Mouse (Mus musculus): ENCODE data around the gene Vstm2l. TPM values are rescaled to one million over a fixed set of nuclear protein-coding genes. Genes with fewer than 3 reads are reported as not detected.

Vstm2l gene
- total RNA-seq, 2 experiments from 2014 or later: 0.22 to 0.24 TPM

GRCm38 (mm10) chr2:157927397-157927796 is 12.9 kb downstream of the Vstm2l start:
- intact Hi-C loops (cut with DNase I): loop anchor here (5.0 kb wide), 1 partner anchor 265 kb away; no protein-coding TSS in a partner anchor
- no peak for DNase-seq

GRCm38 (mm10) chr2:157927815-157928214 is 13.4 kb downstream of the Vstm2l start:
- intact Hi-C loops (cut with DNase I): loop anchor here (5.0 kb wide), 1 partner anchor 266 kb away; no protein-coding TSS in a partner anchor
- DNase-seq: no peak

GRCm38 (mm10) chr2:157932655-157933054 is 18.2 kb downstream of the Vstm2l start:
- DNase-seq: no peak

GRCm38 (mm10) chr2:157935444-157936171 is 21.2 kb downstream of the Vstm2l start:
- intact Hi-C loops (cut with DNase I): no loop called here
- DNase-seq: no peak

More at GRCm38 (mm10) chr2:157932655-157933054, 18.2 kb downstream of the Vstm2l start:
- intact Hi-C loops (cut with DNase I): no loop called here

- DNase-seq: no peak
- intact Hi-C loops (cut with DNase I): no loop called here
These were observed 22.2 kb downstream of the Vstm2l start for GRCm38 (mm10) chr2:157936676-157937075.

GRCm38 (mm10) chr2:157940586-157941185 is 26.2 kb downstream of the Vstm2l start:
- intact Hi-C loops (cut with DNase I): loop anchor here (5.0 kb wide), 1 partner anchor 203 kb away; the partner anchor contains the start of gene Ctnnbl1

GRCm38 (mm10) chr2:157943514-157944155 is 29.2 kb downstream of the Vstm2l start:
- peak; percentile 75 to 81 for DNase-seq
- intact Hi-C loops (cut with DNase I): loop anchor here (5.0 kb wide), 1 partner anchor 206 kb away; the partner anchor contains the start of gene Ctnnbl1

More at GRCm38 (mm10) chr2:157940586-157941185, 26.2 kb downstream of the Vstm2l start:
- no peak for DNase-seq

- intact Hi-C loops (cut with DNase I): loop anchor here (5.0 kb wide), 1 partner anchor 207 kb away; the partner anchor contains the start of gene Ctnnbl1
- DNase-seq: peak in 1 of 2 experiments; percentile 14
These were observed 29.9 kb downstream of the Vstm2l start for GRCm38 (mm10) chr2:157944156-157944893.

- DNase-seq: no peak
- intact Hi-C loops (cut with DNase I): no loop called here
These were observed 39.5 kb downstream of the Vstm2l start for GRCm38 (mm10) chr2:157953978-157954377.

GRCm38 (mm10) chr2:157957707-157958108 is 43.3 kb downstream of the Vstm2l start:
- intact Hi-C loops (cut with DNase I): no loop called here
- no peak for DNase-seq

- intact Hi-C loops (cut with DNase I): no loop called here
- no peak for DNase-seq
These were observed 53.4 kb downstream of the Vstm2l start for GRCm38 (mm10) chr2:157967856-157968255.

GRCm38 (mm10) chr2:157970124-157970523 is 55.7 kb downstream of the Vstm2l start:
- no peak for DNase-seq
- intact Hi-C loops (cut with DNase I): no loop called here

GRCm38 (mm10) chr2:157970669-157971068 is 56.2 kb downstream of the Vstm2l start:
- DNase-seq: peak; percentile 26 to 36
- intact Hi-C loops (cut with DNase I): no loop called here

- DNase-seq: no peak
- intact Hi-C loops (cut with DNase I): no loop called here
These were observed 60.4 kb downstream of the Vstm2l start for GRCm38 (mm10) chr2:157974604-157975501.

GRCm38 (mm10) chr2:157975595-157975994 is 61.1 kb downstream of the Vstm2l start:
- DNase-seq: no peak
- intact Hi-C loops (cut with DNase I): no loop called here

GRCm38 (mm10) chr2:157979241-157979640 is 64.8 kb downstream of the Vstm2l start:
- no peak for DNase-seq
- intact Hi-C loops (cut with DNase I): no loop called here

- intact Hi-C loops (cut with DNase I): no loop called here
- DNase-seq: no peak
These were observed 68.3 kb downstream of the Vstm2l start for GRCm38 (mm10) chr2:157982727-157983126.

GRCm38 (mm10) chr2:157983276-157983675 is 68.8 kb downstream of the Vstm2l start:
- no peak for DNase-seq
- intact Hi-C loops (cut with DNase I): no loop called here

- DNase-seq: no peak
- intact Hi-C loops (cut with DNase I): no loop called here
These were observed 71.2 kb downstream of the Vstm2l start for GRCm38 (mm10) chr2:157985611-157986010.
